Mouse (Mus musculus): ENCODE results near the gene Srcap.
"Not testable (repeated sequence)": the region's sequence is repeated elsewhere in the genome, so short reads cannot be mapped to it uniquely, and the experiment has no call there.

Gene Srcap

GRCm38 (mm10) chr7:127511808-127512230 lies at the start of gene Srcap:
Srcap (plus strand) TSS chr7:127511983.
- peak; percentile 98 for DNase-seq (ENCODE audit: low spot score in 2 of 2)

GRCm38 (mm10) chr7:127465191-127465590 lies 46.6 kb upstream of the Srcap start:
- DNase-seq (ENCODE audit: low spot score in 2 of 2): no peak

- not testable (repeated sequence) for DNase-seq (ENCODE audit: low spot score in 2 of 2)
These were observed 46.1 kb upstream of the Srcap start for GRCm38 (mm10) chr7:127465670-127466069.

GRCm38 (mm10) chr7:127466606-127467005 lies 45.2 kb upstream of the Srcap start:
- no peak for DNase-seq (ENCODE audit: low spot score in 2 of 2)

GRCm38 (mm10) chr7:127470011-127470715 lies 41.6 kb upstream of the Srcap start:
- peak in 1 of 2 experiments; percentile 27 for DNase-seq (ENCODE audit: low spot score in 2 of 2)

GRCm38 (mm10) chr7:127470743-127471645 lies 40.8 kb upstream of the Srcap start:
- DNase-seq (ENCODE audit: low spot score in 2 of 2): peak; percentile 93 to 96

GRCm38 (mm10) chr7:127471646-127472010 lies 40.2 kb upstream of the Srcap start:
- peak; percentile 46 to 54 for DNase-seq (ENCODE audit: low spot score in 2 of 2)

GRCm38 (mm10) chr7:127472060-127472459 lies 39.7 kb upstream of the Srcap start:
- no peak for DNase-seq (ENCODE audit: low spot score in 2 of 2)

- no peak for DNase-seq (ENCODE audit: low spot score in 2 of 2)
These were observed 38.1 kb upstream of the Srcap start for GRCm38 (mm10) chr7:127473705-127474104.

- DNase-seq (ENCODE audit: low spot score in 2 of 2): no peak
These were observed 37.3 kb upstream of the Srcap start for GRCm38 (mm10) chr7:127474378-127475070.

GRCm38 (mm10) chr7:127475186-127475740 lies 36.5 kb upstream of the Srcap start:
- no peak for DNase-seq (ENCODE audit: low spot score in 2 of 2)

- DNase-seq (ENCODE audit: low spot score in 2 of 2): no peak
These were observed 35.4 kb upstream of the Srcap start for GRCm38 (mm10) chr7:127476336-127476735.

- no peak for DNase-seq (ENCODE audit: low spot score in 2 of 2)
These were observed 34.9 kb upstream of the Srcap start for GRCm38 (mm10) chr7:127476855-127477254.

GRCm38 (mm10) chr7:127477687-127478634 lies 33.8 kb upstream of the Srcap start:
- peak; percentile 100 for DNase-seq (ENCODE audit: low spot score in 2 of 2)

GRCm38 (mm10) chr7:127478635-127479317 lies 33.0 kb upstream of the Srcap start, which contains the start of gene Fbrs:
Fbrs (plus strand) TSS chr7:127479199.
- DNase-seq (ENCODE audit: low spot score in 2 of 2): peak; percentile 90 to 94

- DNase-seq (ENCODE audit: low spot score in 2 of 2): peak; percentile 40 to 60
These were observed 32.2 kb upstream of the Srcap start for GRCm38 (mm10) chr7:127479318-127480225.

GRCm38 (mm10) chr7:127480321-127480720 lies 31.5 kb upstream of the Srcap start:
- DNase-seq (ENCODE audit: low spot score in 2 of 2): peak; percentile 82 to 86

- no peak for DNase-seq (ENCODE audit: low spot score in 2 of 2)
These were observed 26.4 kb upstream of the Srcap start for GRCm38 (mm10) chr7:127485416-127485815.

GRCm38 (mm10) chr7:127488364-127488763 lies 23.4 kb upstream of the Srcap start:
- DNase-seq (ENCODE audit: low spot score in 2 of 2): not testable (repeated sequence)
